Mouse (Mus musculus) neural tube, embryonic 11.5 days (tissue): ENCODE data around the gene Ldlr. TPM values are rescaled to one million over a fixed set of nuclear protein-coding genes. Genes with fewer than 3 reads are reported as not detected.
"Not testable (repeated sequence)": the region's sequence is repeated elsewhere in the genome, so short reads cannot be mapped to it uniquely, and the experiment has no call there.

Experiments used
- ATAC-seq: fragments of 200-750 bp; cut with Nextera tagmentation; 2 replicates; pipeline ENCODE4 v1.8.0; 2017; ENCODE audit warnings: moderate number of reproducible peaks, mild to moderate bottlenecking, moderate TSS enrichment, moderate library complexity; ENCODE audit not compliant: insufficient read depth, low FRiP score, low TSS enrichment
- DNase-seq: peaks from one replicate; pipeline ENCODE4 v3.0.0-alpha.2; 2015; ENCODE audit warnings: low spot score
- H3K27ac ChIP-seq: fragments of 300-500 bp; sonication (generic); 2 replicates; pipeline ENCODE4 v1.5.1; 2014; ENCODE audit warnings: low read depth, mild to moderate bottlenecking, low read length
- H3K27me3 ChIP-seq: fragments of 300-500 bp; sonication (generic); 2 replicates; pipeline ENCODE4 v1.6.1; 2014; ENCODE audit warnings: mild to moderate bottlenecking, low read length, mixed read lengths; ENCODE audit not compliant: control insufficient read depth, insufficient read depth
- H3K36me3 ChIP-seq: fragments of 300-500 bp; sonication (generic); 2 replicates; pipeline ENCODE4 v1.6.1; 2014; ENCODE audit warnings: mild to moderate bottlenecking, low read length, moderate library complexity, mixed read lengths; ENCODE audit not compliant: control insufficient read depth, insufficient read depth
- H3K4me1 ChIP-seq: fragments of 300-500 bp; sonication (generic); 2 replicates; pipeline ENCODE4 v1.6.1; 2014; ENCODE audit warnings: low read length, mixed read lengths; ENCODE audit not compliant: control insufficient read depth, insufficient read depth
- H3K4me2 ChIP-seq: fragments of 300-500 bp; sonication (generic); 2 replicates; pipeline ENCODE4 v1.6.1; 2014; ENCODE audit warnings: low read depth, mild to moderate bottlenecking, moderate library complexity
- H3K4me3 ChIP-seq: fragments of 300-500 bp; sonication (generic); 2 replicates; pipeline ENCODE4 v1.5.1; 2014; ENCODE audit warnings: low read depth, low read length
- H3K9ac ChIP-seq: fragments of 300-500 bp; sonication (generic); 2 replicates; pipeline ENCODE4 v1.6.1; 2014; ENCODE audit warnings: mild to moderate bottlenecking, low read length
- H3K9me3 ChIP-seq: fragments of 300-500 bp; sonication (generic); 2 replicates; pipeline ENCODE4 v1.6.1; 2016; ENCODE audit warnings: low read length; ENCODE audit not compliant: control insufficient read depth
- WGBS: fragments of 180-500 bp; shearing (Covaris S2); extraction: QIAGEN DNeasy Blood & Tissue Kit; methylation state at CpG from one replicate; pipeline ENCODE4 v1.1.7; 2014; 5-methylcytosine and 5-hydroxymethylcytosine counted together
- polyA plus RNA-seq: library from polyadenylated mRNA; unstranded; fragments of >200 nt; fragmentation: Nextera tagmentation; extraction: Ambion mirVana; gene quantifications from 2 replicates; pipeline ENCODE4 v1.2.1, GENCODE M21; 2014

Gene Ldlr
- polyA plus RNA-seq, 1 experiment from 2014 or later: 22.5 TPM

DNA sequence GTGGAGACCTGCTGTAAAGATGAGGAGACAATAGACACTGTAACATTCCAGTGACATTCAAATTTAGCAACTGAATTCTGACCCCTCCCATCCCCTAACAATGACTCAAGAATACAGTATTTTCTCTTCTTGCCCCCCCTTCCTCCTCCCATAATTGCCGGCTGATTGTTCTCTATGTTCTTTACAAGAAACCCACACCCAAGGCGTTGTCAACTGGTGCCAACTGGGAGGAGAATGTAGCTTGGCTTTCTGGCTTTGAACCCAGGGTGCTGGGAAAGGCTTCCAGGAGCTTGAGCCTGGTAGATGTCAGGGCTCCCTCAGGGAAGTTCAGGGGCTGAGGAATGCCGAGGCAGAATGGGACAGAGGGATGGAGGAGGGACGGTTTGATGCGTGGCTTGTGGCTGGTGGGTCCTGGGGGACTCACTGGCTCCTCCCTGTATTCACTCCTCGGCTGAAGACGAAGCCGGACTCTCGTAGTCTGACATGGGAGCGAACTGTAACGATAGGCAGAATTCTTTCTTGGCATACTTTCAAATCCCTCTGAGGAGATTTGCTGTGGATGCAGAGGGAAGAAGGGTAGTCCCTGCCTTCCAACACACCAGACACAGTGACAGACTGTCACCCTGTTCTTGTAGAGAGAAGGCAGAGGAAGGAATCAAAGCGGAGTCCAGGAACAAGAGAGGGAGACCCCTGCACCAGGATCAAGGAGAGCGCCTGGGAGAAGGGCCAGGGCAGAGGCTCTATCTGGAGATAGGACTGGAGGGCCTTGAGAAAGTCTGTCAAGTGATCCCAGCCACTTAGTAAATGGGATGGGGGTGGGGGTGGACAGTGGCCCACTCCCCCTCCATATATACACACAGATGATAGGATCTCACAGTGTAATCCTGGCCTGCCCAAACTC lies 45.5 kb downstream of the Ldlr start:
- Histone ChIP-seq H3K9me3 (no peaks in the 10 kb centered on the region), H3K9ac (no peak overlapping the region), H3K4me2 (no peak overlapping the region), H3K36me3 (no peaks in the 10 kb centered on the region; the same call in 1 of the 2 replicates), H3K27ac (no peak overlapping the region), H3K4me3 (no peak overlapping the region), H3K4me1 (peaks cover 4% of the 10 kb centered on the region; the same call in 1 of the 2 replicates), H3K27me3 (no peaks in the 10 kb centered on the region)
- DNase-seq: no peak
- 53% methylated on average over 13 of the region's 13 CpGs for WGBS
- no peak for ATAC-seq

DNA sequence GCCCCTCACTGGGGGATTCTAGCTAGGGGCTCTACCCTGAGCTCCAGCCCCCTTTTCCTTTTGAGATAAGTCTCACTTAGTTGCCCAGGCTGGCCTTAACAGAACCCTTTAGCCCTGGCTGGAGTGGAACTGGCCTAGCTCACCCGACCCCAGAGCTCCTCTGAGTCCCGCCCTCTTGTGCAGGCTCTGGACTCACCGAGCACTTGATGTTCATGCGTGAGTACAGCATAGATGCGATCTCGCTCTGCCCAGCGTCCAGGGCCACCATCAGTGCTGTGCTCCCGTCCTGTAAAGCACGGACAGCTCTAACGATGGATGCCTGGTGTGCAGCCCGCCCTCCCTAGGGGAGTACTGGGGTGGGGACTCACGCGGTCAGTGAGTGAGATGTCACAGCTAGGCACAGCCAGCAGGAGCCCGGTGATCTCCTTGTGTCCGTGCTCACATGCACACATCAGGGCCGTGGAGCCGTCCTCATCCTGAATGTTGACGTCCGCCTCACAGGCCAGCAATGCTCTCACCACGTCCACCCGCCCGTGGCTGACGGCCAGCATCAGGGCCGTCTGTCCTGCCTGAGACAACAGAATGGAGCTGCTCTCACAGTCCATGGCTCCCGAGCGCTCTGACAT lies 46.4 kb downstream of the Ldlr start:
- peaks cover 4% of the 10 kb centered on the region; the same call in 1 of the 2 replicates for H3K4me1 ChIP-seq
- ATAC-seq: no peak
- H3K9ac ChIP-seq: no peak overlapping the region
- no peak overlapping the region for H3K4me3 ChIP-seq
- no peaks in the 10 kb centered on the region for H3K27me3 ChIP-seq
- no peaks in the 10 kb centered on the region for H3K9me3 ChIP-seq
- no peaks in the 10 kb centered on the region; the same call in 1 of the 2 replicates for H3K36me3 ChIP-seq
- WGBS: 84% methylated on average over 26 of the region's 26 CpGs
- H3K27ac ChIP-seq: no peak overlapping the region
- no peak overlapping the region for H3K4me2 ChIP-seq
- no peak for DNase-seq

DNA sequence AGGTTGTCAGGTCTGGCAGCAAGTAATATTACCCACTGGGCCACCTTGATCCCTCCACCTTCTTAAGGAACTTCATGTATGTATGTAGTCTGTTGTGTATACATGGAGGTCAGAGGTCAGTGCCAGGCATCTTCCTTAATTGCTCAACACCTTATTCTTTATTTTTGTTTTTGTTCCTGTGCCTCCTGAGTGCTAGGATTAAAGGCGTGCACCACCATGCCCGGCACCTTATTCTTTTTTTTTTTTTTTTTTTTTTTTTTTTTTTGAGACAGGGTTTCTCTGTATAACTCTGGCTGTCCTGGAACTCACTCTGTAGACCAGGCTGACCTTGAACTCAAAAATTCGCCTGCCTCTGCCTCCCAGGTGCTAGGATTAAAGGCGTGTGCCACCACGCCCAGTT lies 50.1 kb downstream of the Ldlr start:
- 82% methylated on average over 5 of the region's 5 CpGs for WGBS
- H3K27ac ChIP-seq, H3K4me2 ChIP-seq, H3K9ac ChIP-seq, H3K4me1 ChIP-seq, ATAC-seq, H3K27me3 ChIP-seq, H3K36me3 ChIP-seq, H3K9me3 ChIP-seq, H3K4me3 ChIP-seq, DNase-seq: not testable (repeated sequence)

DNA sequence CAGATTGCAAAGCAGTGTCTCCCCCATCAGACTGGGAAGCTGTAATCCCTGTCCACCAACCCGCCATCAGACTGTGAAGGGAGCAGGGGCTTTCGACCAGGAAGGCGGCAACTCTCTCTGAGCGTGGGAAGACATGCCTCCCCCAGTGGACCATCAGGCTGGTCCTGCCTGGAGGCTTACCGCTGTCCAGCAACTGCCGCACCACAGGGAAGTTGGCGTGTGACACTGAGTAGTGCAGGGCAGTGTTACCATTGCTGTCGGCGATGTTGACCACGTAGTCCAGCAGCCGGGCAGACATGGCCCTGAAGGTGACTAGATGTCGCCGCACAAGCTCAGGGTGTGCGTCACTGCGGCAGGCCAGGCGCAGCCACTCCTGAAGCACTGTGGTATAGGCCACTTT lies 51.1 kb downstream of the Ldlr start:
- no peak for DNase-seq
- no peaks in the 10 kb centered on the region for H3K9me3 ChIP-seq
- H3K27ac ChIP-seq: no peak overlapping the region
- 93% methylated on average over 16 of the region's 16 CpGs for WGBS
- no peak overlapping the region for H3K4me2 ChIP-seq
- H3K27me3 ChIP-seq: no peaks in the 10 kb centered on the region
- no peak overlapping the region for H3K4me3 ChIP-seq
- no peak overlapping the region for H3K9ac ChIP-seq
- H3K4me1 ChIP-seq: no peaks in the 10 kb centered on the region
- ATAC-seq: no peak
- peaks cover 9% of the 10 kb centered on the region for H3K36me3 ChIP-seq

DNA sequence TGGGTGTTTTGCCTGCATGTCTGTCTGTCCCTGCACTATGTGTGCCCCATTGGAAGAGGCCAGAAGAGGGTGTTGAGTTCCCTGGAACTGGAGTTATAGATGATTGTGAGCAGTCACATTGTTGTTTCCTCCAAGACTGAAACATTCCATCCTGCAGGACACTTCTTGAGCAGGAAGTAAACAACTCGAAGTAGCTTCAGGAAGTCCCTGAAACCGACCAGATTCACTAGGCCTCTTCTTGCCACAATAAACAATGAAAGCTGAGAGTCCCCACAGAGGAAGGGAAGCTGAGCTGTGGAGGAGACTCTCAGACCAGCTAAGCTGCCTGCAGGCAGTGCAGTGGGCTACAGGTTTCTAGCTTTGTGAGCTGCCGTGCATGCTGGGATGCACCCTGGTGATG lies 54.4 kb downstream of the Ldlr start:
- WGBS: 87% methylated on average over 3 of the region's 3 CpGs
- Histone ChIP-seq H3K9ac (no peak overlapping the region), H3K27me3 (no peaks in the 10 kb centered on the region), H3K4me1 (no peaks in the 10 kb centered on the region), H3K27ac (no peak overlapping the region), H3K4me2 (no peak overlapping the region), H3K36me3 (peaks cover 14% of the 10 kb centered on the region), H3K4me3 (no peak overlapping the region), H3K9me3 (no peaks in the 10 kb centered on the region)
- no peak for ATAC-seq
- no peak for DNase-seq

DNA sequence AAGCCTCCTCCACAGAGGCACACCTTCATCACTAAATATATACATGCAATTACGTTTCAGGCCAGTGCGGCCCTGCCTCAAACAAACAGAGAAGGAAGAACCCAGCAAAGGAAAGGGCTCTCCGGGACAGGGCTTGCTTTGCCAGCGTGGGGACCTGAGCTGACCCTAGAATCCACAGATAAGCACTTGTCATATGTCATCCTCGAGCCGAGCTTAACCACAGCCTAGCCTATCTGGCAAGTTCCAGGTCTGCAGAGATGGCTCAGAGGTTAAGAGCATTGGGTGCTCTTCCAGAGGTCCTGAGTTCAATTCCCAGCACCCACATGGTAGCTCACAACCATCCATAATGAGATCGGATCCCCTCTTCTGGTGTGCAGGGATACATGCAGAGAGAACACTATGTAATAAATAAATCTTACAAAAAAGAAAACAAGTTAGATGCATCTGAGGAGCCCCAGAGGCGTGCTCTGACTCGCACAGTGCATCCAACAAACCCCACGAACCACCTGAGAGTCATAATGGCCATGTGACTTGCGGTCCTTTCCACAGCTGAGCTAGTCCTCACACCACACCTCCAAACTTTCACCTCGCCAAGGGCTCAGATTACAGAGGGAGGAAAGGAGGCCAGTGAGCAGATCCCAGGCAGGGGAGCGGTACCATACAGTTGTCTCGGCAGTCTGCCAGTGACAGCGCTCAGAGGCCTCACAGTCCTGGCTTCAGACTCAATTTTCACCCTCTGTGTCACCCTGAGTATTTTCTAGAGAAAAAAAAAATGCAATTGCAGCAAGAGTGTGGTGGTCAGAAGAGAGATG lies 58.6 kb downstream of the Ldlr start:
- no peak for DNase-seq
- peaks cover 14% of the 10 kb centered on the region for H3K36me3 ChIP-seq
- H3K27ac ChIP-seq: no peak overlapping the region
- no peak overlapping the region for H3K4me2 ChIP-seq
- H3K27me3 ChIP-seq: no peaks in the 10 kb centered on the region
- H3K9ac ChIP-seq: no peak overlapping the region
- WGBS: 79% methylated on average over 15 of the region's 15 CpGs
- H3K4me1 ChIP-seq: no peaks in the 10 kb centered on the region
- no peak overlapping the region for H3K4me3 ChIP-seq
- no peak for ATAC-seq
- H3K9me3 ChIP-seq: no peaks in the 10 kb centered on the region

DNA sequence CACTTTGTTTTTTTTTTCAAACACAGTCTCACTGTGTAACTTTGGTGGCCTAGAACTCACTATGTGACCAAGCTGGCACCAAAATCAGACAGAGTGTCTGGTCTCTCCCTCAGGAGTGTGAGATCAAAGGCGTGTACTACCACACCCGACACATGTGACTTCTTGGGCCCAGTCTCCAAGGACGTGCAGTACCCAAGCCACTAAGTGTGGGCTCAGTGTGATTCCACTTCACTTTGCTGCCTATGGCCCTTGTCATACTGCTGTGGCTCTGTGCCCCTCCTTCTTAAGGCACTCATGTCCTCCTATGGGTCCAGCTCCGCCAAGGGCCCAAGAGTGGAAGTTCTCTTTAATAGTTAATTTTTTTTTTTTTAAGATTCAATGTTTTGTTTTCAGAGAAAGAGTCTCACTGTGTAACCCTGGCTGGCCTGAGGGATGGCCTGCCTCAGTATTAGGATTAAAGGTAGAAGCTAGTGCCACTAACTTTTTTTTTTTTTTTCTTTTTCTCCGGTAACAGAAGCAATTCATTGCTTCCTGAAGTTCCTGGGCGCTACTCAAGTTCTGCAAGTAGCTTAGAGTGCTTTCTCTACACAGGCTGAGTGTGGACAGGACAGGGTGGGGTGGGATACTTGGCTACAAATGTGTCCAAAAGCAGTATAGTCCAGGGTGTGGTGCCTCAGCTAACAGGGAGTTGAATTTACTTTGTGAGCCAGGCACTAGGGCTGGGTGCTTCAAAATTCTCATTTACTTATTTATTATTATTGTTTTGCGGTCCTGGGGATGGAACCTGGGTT lies 61.4 kb downstream of the Ldlr start:
- no peak overlapping the region for H3K4me2 ChIP-seq
- H3K9me3 ChIP-seq: no peaks in the 10 kb centered on the region
- H3K4me1 ChIP-seq: no peaks in the 10 kb centered on the region
- DNase-seq: no peak
- whole genome bisulfite sequencing: 91% methylated on average over 7 of the region's 7 CpGs
- no peak overlapping the region for H3K4me3 ChIP-seq
- no peak overlapping the region for H3K9ac ChIP-seq
- ATAC-seq: no peak
- no peak overlapping the region for H3K27ac ChIP-seq
- H3K27me3 ChIP-seq: no peaks in the 10 kb centered on the region
- peaks cover 2% of the 10 kb centered on the region for H3K36me3 ChIP-seq

DNA sequence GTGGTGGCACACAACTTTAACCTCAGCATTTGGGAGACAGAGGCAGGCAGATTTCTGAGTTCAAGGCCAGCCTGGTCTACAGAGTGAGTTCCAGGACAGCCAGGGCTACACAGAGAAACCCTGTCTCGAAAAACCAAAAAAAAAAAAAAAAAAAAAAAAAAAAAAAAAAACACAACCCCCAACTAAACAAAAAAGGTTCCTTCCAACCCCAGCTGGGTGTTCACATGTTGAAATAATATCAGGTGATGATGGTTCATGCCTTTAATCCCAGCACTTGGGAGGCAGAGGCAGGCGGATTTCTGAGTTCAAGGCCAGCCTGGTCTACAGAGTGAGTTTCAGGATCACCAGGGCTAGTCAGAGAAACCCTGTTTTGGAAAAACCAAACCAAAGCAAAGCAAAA lies 63.0 kb downstream of the Ldlr start:
- not testable (repeated sequence) for H3K4me3 ChIP-seq, H3K9ac ChIP-seq, H3K27ac ChIP-seq, H3K4me2 ChIP-seq, DNase-seq, H3K27me3 ChIP-seq, H3K4me1 ChIP-seq, H3K9me3 ChIP-seq, H3K36me3 ChIP-seq, ATAC-seq
- WGBS: 84% methylated on average over 1 of the region's 2 CpGs
